Mouse (Mus musculus) olfactory bulb, adult 2 months (tissue): Measurements from ENCODE around the gene Usp28.

Source experiments
- CTCF ChIP-seq: fragments of 200-500 bp; IDR thresholded peaks from 2 replicates; pipeline ENCODE4 v1.5.1; 2012; ENCODE audit warnings: low read depth, mild to moderate bottlenecking, low read length, moderate library complexity; ENCODE audit not compliant: insufficient read depth
- POLR2A ChIP-seq: fragments of 200-500 bp; IDR thresholded peaks from 2 replicates; pipeline ENCODE4 v1.6.1; 2012; ENCODE audit warnings: mild to moderate bottlenecking, low read depth, low read length, moderate library complexity; ENCODE audit not compliant: insufficient read depth

- TF ChIP-seq CTCF (no peak), POLR2A (no peak)
Measured at GRCm38 (mm10) chr9:48981827-48982226, 3.3 kb upstream of the Usp28 start.
